Mouse (Mus musculus) MN1 (cell line): Measurements from ENCODE around the gene Prrg2.
"Not testable (repeated sequence)": the region's sequence is repeated elsewhere in the genome, so short reads cannot be mapped to it uniquely, and the experiment has no call there.

Experiments
- DNase-seq: peaks from one replicate; pipeline ENCODE4 v3.0.0-alpha.2; 2016; ENCODE audit warnings: low spot score

The Prrg2 gene

DNA sequence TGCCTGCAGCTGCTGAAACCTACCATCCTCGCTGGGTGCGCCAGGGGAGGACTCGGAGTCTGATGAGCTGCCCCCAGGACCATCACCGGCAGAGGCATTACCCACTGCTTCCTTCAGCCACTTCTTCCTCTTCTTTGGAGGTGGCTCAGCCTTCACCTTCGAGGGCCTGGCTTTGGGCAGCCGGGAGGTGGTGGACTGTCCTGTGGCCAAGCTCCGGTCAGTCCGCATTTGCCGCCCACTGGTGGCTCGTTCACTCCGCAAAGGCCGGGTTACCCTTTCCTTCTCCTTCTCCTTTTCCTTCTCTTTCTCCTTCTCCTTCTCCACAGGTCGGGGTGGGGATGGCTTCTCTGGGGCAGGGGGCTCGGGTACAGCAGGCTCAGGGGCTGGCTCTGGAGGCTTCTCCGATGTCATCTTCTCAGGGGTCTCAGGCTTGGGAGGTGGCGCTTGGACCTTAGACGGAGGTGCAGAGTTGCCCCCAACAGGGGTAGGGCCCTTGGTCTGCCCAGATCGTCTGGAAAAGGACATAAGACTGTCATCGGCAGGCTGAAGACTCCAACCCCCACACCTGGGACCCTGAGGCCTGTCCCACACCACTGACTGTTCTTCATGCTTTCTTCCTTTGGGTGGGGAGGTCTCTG, 28.6 kb downstream of the Prrg2 start:
- no peak for DNase-seq

DNA sequence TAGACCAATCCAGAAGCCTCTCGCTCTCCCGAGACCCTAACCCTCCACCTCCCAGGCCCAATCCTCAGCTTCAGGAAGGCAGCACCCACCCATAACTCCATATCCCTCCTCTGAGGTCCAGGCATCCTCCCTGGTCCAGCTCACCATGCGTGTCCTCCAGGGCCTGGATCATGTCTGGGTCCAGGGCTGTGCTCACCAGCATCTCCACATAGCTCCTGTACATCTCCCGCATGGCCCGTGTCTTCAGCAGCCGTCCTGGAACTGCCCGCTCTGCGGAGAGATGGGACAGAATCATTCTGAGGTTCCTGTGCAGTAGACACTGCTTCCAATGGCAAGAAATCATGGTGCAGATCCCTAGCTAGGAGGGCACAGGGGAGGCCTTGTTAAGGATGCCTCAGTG, 31.6 kb downstream of the Prrg2 start:
- DNase-seq, result no peak

DNA sequence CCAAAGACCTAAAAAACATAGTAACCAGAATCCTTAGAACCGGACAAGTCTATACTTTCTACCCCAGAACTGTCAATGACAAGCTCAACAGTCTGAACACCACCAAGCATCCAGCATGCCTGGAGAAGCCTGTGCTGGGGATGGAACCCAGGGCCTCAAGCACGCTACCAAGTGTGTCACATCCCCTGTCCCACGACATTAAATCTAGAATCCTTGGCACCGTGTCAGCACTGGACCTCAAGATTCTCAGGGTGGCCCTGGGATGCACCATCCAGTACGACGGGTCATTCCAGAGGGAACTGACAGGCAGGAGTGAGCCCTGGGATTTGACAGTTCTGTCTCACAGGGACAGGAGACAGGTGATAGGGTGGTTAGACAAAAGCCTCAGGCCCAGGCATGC, 32.5 kb downstream of the Prrg2 start:
- no peak for DNase-seq

DNA sequence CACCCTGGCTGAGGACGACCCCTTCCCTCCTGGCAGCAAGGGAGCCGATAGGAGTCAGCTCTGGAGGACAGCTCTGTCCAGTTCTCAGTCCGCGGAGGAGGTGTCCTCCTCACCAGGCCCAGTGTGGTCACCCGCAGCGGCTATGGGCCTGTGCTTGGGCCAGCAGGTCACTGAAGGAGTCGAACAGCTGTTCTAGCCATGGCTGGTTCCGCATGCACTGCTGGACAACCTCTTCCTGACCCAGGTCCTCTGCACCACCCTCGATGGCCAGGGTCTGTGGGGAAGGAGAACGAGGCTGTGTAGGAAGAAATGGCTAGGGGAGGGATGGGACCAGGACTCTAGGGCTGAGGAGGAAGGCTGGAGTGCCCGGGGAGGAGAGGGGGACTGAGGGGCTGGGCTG, 34.1 kb downstream of the Prrg2 start:
- DNase-seq, result no peak

DNA sequence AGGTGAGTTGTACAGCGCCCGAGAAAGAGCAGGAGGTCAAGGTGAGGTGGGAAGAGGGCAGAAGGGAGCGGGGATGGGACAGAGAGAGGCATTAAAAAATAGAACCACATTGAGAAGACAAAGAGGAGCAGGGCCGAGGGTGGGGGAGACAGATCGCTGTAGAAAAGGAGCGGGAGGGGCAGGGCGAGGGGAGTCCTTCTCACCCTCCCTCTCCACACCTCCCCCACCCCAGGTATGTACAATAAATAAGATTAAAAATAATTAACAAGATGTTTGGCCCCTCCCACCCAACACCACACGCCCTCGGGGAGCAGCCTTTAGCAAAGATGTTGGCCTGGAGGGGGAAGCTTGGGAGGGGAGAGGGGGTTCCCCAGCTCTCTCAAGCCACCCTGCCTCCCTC, 34.7 kb downstream of the Prrg2 start:
- DNase-seq, result no peak

GRCm38 (mm10) chr7:45026256-45026655, 36.2 kb downstream of the Prrg2 start:
- DNase-seq, result no peak

DNA sequence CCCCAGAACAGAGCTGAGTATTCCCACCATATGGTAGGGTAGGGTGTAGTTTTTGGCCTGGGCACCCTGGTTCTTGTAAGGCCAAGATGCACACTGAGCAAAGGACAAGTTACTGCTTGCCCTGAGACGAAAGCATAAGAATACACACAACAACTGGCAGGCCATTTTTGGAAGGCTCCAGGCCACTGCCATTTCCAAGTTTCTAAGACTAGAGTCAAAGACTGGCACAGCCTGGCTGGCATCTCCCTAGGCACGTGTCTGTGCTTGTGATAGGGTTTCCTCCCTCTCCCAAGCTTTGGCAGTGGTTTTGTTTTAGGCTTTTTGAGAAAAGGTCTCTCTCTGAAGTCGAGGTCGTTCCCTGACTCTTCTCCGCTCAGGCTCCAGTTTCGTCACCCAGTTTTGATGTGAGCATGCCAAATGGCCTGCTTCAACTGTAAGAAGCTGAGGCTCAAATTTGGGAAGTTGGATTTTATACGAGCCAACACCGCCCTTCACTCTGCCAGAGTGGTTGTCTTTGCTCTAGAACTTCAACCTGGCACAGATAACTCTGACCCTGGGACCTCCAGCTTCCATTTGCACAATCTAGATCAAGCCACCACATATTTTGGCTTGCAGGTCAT, 36.8 kb downstream of the Prrg2 start:
- DNase-seq, result no peak

GRCm38 (mm10) chr7:45024281-45025248, 37.9 kb downstream of the Prrg2 start:
- no peak for DNase-seq

DNA sequence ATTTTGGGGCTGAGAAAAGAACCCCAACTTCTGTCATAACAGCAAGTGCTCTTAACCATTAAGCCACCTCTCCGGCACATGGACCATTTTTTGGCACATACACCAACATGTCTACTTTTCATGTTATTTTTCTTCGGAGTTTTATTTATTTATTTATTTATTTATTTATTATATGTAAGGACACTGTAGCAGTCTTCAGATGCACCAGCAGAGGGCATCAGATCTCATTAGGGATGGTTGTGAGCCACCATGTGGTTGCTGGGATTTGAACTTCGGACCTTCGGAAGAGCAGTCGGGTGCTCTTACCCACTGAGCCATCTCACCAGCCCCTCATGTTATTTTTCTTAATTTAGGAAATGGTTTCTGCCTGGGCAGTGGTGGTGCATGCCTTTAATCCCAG, 38.8 kb downstream of the Prrg2 start:
- DNase-seq, result not testable (repeated sequence)

- no peak for DNase-seq
These were observed 42.3 kb downstream of the Prrg2 start for GRCm38 (mm10) chr7:45020225-45020624.

DNA sequence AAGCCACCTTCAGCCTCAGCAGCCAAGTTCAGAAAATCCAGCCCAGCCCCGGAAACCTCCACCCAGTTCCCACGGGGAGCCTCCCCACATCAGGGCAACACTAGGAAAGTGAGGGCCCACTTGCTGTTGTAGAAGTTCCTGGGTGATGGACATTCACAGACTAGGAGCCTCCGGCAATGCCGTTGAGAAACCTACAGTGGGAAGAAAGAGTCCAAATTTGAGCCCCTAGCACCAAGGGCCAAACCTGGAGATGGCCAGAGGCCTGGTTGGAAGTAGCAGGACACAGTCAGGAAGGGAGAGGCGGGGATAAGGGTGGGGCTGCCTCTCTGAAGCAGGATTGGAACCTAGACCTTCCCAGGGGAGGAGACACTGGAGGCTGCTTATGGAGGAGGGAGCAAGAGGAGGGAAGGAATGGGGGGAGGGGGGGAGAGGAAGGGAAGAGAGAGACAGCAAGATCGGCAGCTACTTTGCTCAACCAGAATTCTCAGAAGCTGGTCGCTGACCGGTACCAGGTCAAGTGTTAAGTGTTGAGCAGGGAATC, 43.4 kb downstream of the Prrg2 start:
- DNase-seq, result peak; percentile 77

- peak; percentile 97 for DNase-seq
These were observed 45.0 kb downstream of the Prrg2 start, which contains the start of gene Rras for GRCm38 (mm10) chr7:45017242-45018061. TSS of gene Rras (plus strand) at chr7:45017961.

- no peak for DNase-seq
These were observed 45.7 kb downstream of the Prrg2 start for GRCm38 (mm10) chr7:45016761-45017160.

GRCm38 (mm10) chr7:45015957-45016612, 46.4 kb downstream of the Prrg2 start, which contains the start of gene Scaf1:
TSS of gene Scaf1 (minus strand) at chr7:45016363.
- peak; percentile 98 for DNase-seq

DNA sequence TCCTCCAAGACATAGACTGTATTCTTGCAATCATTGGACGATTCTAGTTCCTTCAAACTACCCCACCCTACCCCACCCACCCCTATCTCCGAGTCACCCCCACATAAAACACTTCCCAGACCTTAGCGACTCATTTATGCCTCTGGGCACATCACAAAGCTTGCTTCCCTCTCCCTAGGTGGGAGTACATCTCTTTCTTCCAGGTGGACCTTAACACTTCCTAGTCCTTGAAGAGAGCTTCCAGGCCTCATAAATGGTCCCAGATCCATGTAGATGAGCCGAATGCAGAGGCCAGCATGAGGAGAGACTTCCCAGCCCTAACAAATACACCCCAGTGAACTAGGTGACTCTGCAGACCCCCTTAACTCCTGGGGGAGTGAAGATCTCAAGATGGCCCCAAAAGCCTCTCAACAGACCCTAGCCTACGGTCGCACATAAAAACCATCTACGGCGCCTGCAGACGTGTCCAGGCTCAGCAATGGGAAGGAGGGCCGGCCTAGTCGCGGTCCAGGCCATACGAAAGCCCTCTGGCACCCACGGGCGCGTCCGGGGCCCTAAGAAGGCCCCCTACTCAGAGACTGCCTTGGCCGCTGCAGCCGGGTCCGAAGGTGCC, 47.0 kb downstream of the Prrg2 start:
- DNase-seq, result no peak

DNA sequence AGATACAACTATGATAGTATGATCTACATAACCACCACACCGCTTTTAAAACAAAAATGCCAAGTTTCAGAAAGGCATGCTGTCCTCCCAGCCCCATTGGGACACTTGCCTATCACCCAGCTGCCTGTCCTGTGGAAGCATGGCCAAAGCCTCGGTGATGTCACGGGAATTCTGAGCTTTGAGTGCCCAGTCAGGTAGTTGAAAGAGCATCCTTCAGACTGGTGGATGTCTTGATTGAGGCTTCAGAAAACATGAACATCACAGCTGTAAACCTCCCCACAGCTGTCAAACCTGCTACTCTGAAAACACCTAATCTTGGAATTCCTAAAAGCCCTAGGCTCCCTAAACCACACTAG, 48.4 kb downstream of the Prrg2 start:
- DNase-seq, result no peak

DNA sequence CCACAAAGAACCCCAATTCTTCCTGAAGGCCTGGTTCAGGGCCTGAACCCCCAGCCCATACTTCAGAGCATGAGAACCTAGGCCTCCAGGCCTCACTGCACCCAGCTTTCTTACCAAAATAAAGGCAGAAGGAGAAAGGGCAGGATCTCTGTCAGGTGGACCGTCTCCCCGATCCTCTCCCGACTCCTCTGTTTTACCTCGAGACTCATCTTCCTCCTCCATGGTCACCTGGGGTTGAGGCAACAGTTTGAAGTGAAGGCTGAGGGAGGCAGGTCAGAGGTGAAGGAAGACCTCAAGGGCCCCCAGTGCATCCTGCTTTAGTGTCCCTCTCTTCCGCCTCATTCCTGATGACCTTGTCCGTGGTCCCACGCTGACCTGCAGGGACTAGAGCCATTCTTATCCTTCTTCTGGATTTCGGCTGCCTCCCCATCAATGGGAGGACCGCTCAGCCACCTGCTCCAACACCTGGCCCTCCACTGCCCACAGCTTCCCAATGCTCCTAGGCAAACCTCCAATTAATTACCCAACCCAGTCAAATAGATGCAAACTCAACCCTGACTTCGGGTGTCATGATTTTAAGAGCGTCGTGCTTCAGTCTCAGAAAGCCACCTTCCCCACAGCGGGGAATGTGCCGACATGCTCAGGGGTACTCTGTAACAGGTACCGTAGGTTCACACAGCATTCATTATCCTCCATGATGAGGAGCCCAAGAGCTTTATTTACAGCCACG, 48.9 kb downstream of the Prrg2 start:
- no peak for DNase-seq

DNA sequence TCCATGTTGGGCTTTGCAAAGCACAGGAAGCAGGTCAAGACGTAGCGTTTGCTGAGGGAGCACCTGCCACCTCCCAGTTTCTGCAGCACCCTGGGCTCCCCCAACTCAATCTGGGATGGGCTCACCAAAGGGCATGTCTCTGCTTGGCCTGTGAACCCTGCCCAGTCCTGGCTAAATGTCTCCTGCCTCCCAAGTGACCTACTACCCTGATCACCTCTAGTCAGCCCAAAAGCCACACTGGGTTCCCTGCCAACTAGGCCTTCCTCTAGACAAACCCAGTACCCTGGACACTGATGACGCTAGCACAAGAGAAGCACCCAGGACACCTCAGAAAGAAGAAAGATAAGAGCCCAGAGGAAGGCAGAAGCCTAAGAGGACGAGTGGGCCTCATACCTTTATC, 49.7 kb downstream of the Prrg2 start:
- no peak for DNase-seq

DNA sequence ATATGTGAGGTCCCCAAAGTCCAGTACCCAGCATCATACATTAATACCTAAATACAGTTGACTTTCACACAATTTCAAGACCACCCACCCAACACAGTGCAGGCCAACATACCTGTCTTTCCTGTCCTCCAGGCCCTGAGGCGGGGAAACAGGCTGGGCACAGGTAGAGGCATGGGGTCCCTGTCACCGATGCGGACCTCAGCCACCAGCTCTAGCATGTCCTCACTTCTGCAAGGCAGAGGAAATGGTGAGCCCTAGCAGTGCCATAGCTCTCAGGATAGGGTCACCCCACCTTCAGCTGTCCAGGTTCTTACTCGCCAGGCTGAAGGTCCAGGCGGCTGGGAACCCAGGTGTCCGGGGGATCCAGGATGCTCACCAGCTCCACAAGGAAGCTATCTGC, 50.5 kb downstream of the Prrg2 start:
- no peak for DNase-seq

DNA sequence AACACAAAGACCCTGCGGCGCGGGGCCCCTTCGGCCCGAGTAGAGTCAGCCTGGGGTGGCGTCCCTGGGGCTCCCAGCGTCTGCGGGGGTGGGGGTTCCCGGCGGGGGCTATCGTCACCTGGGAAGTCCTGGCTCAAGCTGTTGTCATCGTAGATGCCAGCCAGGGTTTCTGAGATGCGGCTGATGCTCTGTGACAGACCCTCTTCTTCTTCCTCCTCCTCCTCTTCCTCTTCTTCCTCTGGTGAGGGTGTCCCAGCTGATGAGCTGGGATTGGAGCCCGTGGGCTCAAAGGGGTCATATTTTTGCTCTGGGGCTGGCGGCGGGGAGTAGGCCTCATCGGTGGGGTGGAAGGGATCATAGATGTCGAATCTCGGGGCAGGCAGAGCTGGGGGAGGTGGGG, 54.1 kb downstream of the Prrg2 start:
- no peak for DNase-seq
